Mouse (Mus musculus): ENCODE data around the gene Gm17359. TPM values are rescaled to one million over a fixed set of nuclear protein-coding genes. Genes with fewer than 3 reads are reported as not detected.

Gm17359 gene
- polyA plus RNA-seq, 1 experiment, result 297 TPM

- no peaks in the 10 kb centered on the region for H3K27me3 ChIP-seq (ENCODE audit: control insufficient read depth, insufficient read depth, low read length)
- H3K36me3 ChIP-seq (ENCODE audit: control insufficient read depth, insufficient read depth, low read length), result no peaks in the 10 kb centered on the region
- TF ChIP-seq POLR2A (IDR thresholded peaks at IDR 0.05; ENCODE audit: control insufficient read depth, low read depth, low read length) (no peak), CTCF (IDR thresholded peaks at IDR 0.05; ENCODE audit: control insufficient read depth, insufficient read depth, insufficient replicate concordance, low read depth, low read length) (no peak)
- H3K4me1 ChIP-seq (ENCODE audit: control insufficient read depth, insufficient read depth, low read length), result no peaks in the 10 kb centered on the region
- H3K4me3 ChIP-seq (ENCODE audit: control insufficient read depth, low read depth, low read length), result no peak overlapping the region
- no peak overlapping the region for H3K27ac ChIP-seq (ENCODE audit: control insufficient read depth, insufficient read depth, low read depth, low read length)
Observed at GRCm38 (mm10) chr3:79373930-79374329, 37.5 kb downstream of the Gm17359 start.

GRCm38 (mm10) chr3:79378086-79378485 is 41.6 kb downstream of the Gm17359 start:
- Histone ChIP-seq H3K36me3 (ENCODE audit: control insufficient read depth, insufficient read depth, low read length) (no peaks in the 10 kb centered on the region), H3K4me3 (ENCODE audit: control insufficient read depth, low read depth, low read length) (no peak overlapping the region), H3K27ac (ENCODE audit: control insufficient read depth, insufficient read depth, low read depth, low read length) (no peak overlapping the region), H3K4me1 (ENCODE audit: control insufficient read depth, insufficient read depth, low read length) (no peaks in the 10 kb centered on the region), H3K27me3 (ENCODE audit: control insufficient read depth, insufficient read depth, low read length) (no peaks in the 10 kb centered on the region)
- TF ChIP-seq POLR2A (IDR thresholded peaks at IDR 0.05; ENCODE audit: control insufficient read depth, low read depth, low read length), result no peak
- TF ChIP-seq CTCF (IDR thresholded peaks at IDR 0.05; ENCODE audit: control insufficient read depth, insufficient read depth, insufficient replicate concordance, low read depth, low read length), result no peak

GRCm38 (mm10) chr3:79379255-79379836 is 42.9 kb downstream of the Gm17359 start:
- Histone ChIP-seq H3K27ac (ENCODE audit: control insufficient read depth, insufficient read depth, low read depth, low read length) (no peak overlapping the region), H3K4me3 (ENCODE audit: control insufficient read depth, low read depth, low read length) (no peak overlapping the region), H3K36me3 (ENCODE audit: control insufficient read depth, insufficient read depth, low read length) (no peaks in the 10 kb centered on the region), H3K4me1 (ENCODE audit: control insufficient read depth, insufficient read depth, low read length) (no peaks in the 10 kb centered on the region), H3K27me3 (ENCODE audit: control insufficient read depth, insufficient read depth, low read length) (no peaks in the 10 kb centered on the region)
- no peak for TF ChIP-seq POLR2A (IDR thresholded peaks at IDR 0.05; ENCODE audit: control insufficient read depth, low read depth, low read length)
- no peak for TF ChIP-seq CTCF (IDR thresholded peaks at IDR 0.05; ENCODE audit: control insufficient read depth, insufficient read depth, insufficient replicate concordance, low read depth, low read length)

GRCm38 (mm10) chr3:79379873-79380595 is 43.6 kb downstream of the Gm17359 start:
- Histone ChIP-seq H3K36me3 (ENCODE audit: control insufficient read depth, insufficient read depth, low read length) (no peaks in the 10 kb centered on the region), H3K4me1 (ENCODE audit: control insufficient read depth, insufficient read depth, low read length) (no peaks in the 10 kb centered on the region), H3K4me3 (ENCODE audit: control insufficient read depth, low read depth, low read length) (no peak overlapping the region), H3K27me3 (ENCODE audit: control insufficient read depth, insufficient read depth, low read length) (no peaks in the 10 kb centered on the region), H3K27ac (ENCODE audit: control insufficient read depth, insufficient read depth, low read depth, low read length) (no peak overlapping the region)
- no peak for TF ChIP-seq POLR2A (IDR thresholded peaks at IDR 0.05; ENCODE audit: control insufficient read depth, low read depth, low read length)
- TF ChIP-seq CTCF (IDR thresholded peaks at IDR 0.05; ENCODE audit: control insufficient read depth, insufficient read depth, insufficient replicate concordance, low read depth, low read length), result no peak

DNA sequence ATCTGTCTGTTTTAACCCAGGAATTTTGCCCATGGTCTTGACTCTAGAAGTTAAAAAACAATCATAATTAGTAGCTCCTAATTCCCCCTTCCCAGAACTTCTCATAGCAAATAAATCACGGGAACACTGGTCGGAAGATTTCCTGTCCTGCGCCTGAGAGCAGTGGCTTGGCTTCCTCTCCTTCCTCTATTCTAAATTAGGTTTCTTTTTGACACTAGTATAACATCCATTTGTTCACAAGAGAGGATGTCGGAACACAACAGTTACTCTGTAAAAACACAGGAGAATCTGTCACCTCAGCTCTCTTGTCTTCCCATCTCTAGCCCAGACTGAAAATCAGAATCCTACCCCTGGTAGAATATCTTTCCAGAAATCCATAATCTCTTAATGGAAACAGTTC is 44.9 kb downstream of the Gm17359 start:
- no peaks in the 10 kb centered on the region for H3K36me3 ChIP-seq (ENCODE audit: control insufficient read depth, insufficient read depth, low read length)

GRCm38 (mm10) chr3:79385434-79386029 is 49.1 kb downstream of the Gm17359 start:
- TF ChIP-seq POLR2A (IDR thresholded peaks at IDR 0.05; ENCODE audit: control insufficient read depth, low read depth, low read length) (no peak), CTCF (IDR thresholded peaks at IDR 0.05; ENCODE audit: control insufficient read depth, insufficient read depth, insufficient replicate concordance, low read depth, low read length) (no peak)
- Histone ChIP-seq H3K27me3 (ENCODE audit: control insufficient read depth, insufficient read depth, low read length) (no peaks in the 10 kb centered on the region), H3K4me3 (ENCODE audit: control insufficient read depth, low read depth, low read length) (no peak overlapping the region), H3K27ac (ENCODE audit: control insufficient read depth, insufficient read depth, low read depth, low read length) (no peak overlapping the region), H3K4me1 (ENCODE audit: control insufficient read depth, insufficient read depth, low read length) (no peaks in the 10 kb centered on the region), H3K36me3 (ENCODE audit: control insufficient read depth, insufficient read depth, low read length) (no peaks in the 10 kb centered on the region)

More for the DNA sequence above, 44.9 kb downstream of the Gm17359 start:
- H3K27me3 ChIP-seq (ENCODE audit: control insufficient read depth, insufficient read depth, low read length), result no peaks in the 10 kb centered on the region
- H3K4me1 ChIP-seq (ENCODE audit: control insufficient read depth, insufficient read depth, low read length), result no peaks in the 10 kb centered on the region
- TF ChIP-seq POLR2A (IDR thresholded peaks at IDR 0.05; ENCODE audit: control insufficient read depth, low read depth, low read length) (no peak), CTCF (IDR thresholded peaks at IDR 0.05; ENCODE audit: control insufficient read depth, insufficient read depth, insufficient replicate concordance, low read depth, low read length) (no peak)
- no peak overlapping the region for H3K4me3 ChIP-seq (ENCODE audit: control insufficient read depth, low read depth, low read length)
- H3K27ac ChIP-seq (ENCODE audit: control insufficient read depth, insufficient read depth, low read depth, low read length), result no peak overlapping the region

DNA sequence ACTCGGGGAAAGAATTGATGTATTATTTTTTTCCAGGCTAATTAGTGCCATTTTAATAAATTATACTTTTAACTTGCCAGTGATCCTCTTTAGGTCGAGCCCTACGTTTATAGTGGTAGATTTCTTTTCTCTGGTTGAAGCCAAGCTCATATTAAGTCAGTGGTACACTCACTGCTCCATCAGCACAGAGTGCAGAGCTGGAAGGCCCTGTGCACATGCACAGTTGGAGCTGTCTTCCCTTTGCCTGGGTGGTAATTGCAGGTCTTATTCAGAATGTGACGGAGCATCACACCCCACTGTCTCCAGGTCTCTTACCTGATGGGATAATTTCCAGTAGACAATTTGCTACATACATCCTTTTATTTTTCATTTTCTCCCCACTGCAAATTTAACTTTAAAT is 52.6 kb downstream of the Gm17359 start:
- no peak overlapping the region for H3K27ac ChIP-seq (ENCODE audit: control insufficient read depth, insufficient read depth, low read depth, low read length)
- H3K4me1 ChIP-seq (ENCODE audit: control insufficient read depth, insufficient read depth, low read length), result no peaks in the 10 kb centered on the region
- TF ChIP-seq POLR2A (IDR thresholded peaks at IDR 0.05; ENCODE audit: control insufficient read depth, low read depth, low read length) (no peak), CTCF (IDR thresholded peaks at IDR 0.05; ENCODE audit: control insufficient read depth, insufficient read depth, insufficient replicate concordance, low read depth, low read length) (no peak)
- H3K27me3 ChIP-seq (ENCODE audit: control insufficient read depth, insufficient read depth, low read length), result no peaks in the 10 kb centered on the region
- H3K4me3 ChIP-seq (ENCODE audit: control insufficient read depth, low read depth, low read length), result no peak overlapping the region
- H3K36me3 ChIP-seq (ENCODE audit: control insufficient read depth, insufficient read depth, low read length), result no peaks in the 10 kb centered on the region

Measured in testis, adult 2 months (tissue).